Mouse (Mus musculus) liver, embryonic 14.5 days (tissue): ENCODE measurements around the gene Nr4a2. TPM values are rescaled to one million over a fixed set of nuclear protein-coding genes. Genes with fewer than 3 reads are reported as not detected.

Experiments
- ATAC-seq: fragments of 200-750 bp; cut with Nextera tagmentation; 2 replicates; pipeline ENCODE4 v1.8.0; 2017; ENCODE audit warnings: moderate number of reproducible peaks, mild to moderate bottlenecking, moderate library complexity; ENCODE audit not compliant: insufficient read depth
- DNase-seq, 3 experiments: peaks; one replicate each; pipeline ENCODE4 v3.0.0-alpha.2; 2012 to 2013; ENCODE audit warnings: low read depth in 3 of 3, low spot score in 3 of 3
- H3K27ac ChIP-seq: fragments of 300-500 bp; sonication (generic); 2 replicates; pipeline ENCODE4 v1.5.1; 2014; ENCODE audit warnings: moderate library complexity, mild to moderate bottlenecking, control low read depth, inconsistent platforms
- H3K27me3 ChIP-seq: fragments of 300-500 bp; sonication (generic); 2 replicates; pipeline ENCODE4 v1.6.1; 2014; ENCODE audit warnings: mild to moderate bottlenecking, low read length, moderate library complexity; ENCODE audit not compliant: control insufficient read depth, insufficient read depth
- H3K36me3 ChIP-seq: fragments of 300-500 bp; sonication (generic); replicated peaks from 2 replicates; pipeline ENCODE4 v1.6.1; 2014; ENCODE audit warnings: low read depth; ENCODE audit not compliant: control insufficient read depth, insufficient read depth
- H3K4me1 ChIP-seq, 2 experiments: fragments of 200-500 bp in 1 of 2; fragments of 300-500 bp in 1 of 2; sonication (generic) in 1 of 2; replicated peaks; 2 replicates each; pipeline ENCODE4 v1.6.1; 2012 to 2014; ENCODE audit warnings: antibody characterized with exemption in 1 of 2, inconsistent platforms in 1 of 2, low read length in 1 of 2; ENCODE audit not compliant: control insufficient read depth in 2 of 2, insufficient read depth in 2 of 2
- H3K4me2 ChIP-seq: fragments of 300-500 bp; sonication (generic); 2 replicates; pipeline ENCODE4 v1.6.1; 2014; ENCODE audit warnings: low read depth, mild to moderate bottlenecking, control low read depth, moderate library complexity
- H3K4me3 ChIP-seq, 2 experiments: fragments of 200-500 bp in 1 of 2; fragments of 300-500 bp in 1 of 2; sonication (generic) in 1 of 2; 2 replicates each; pipeline ENCODE4 v1.5.1; 2012 to 2014; ENCODE audit warnings: low read depth in 2 of 2, low read length in 2 of 2, mild to moderate bottlenecking in 2 of 2, control low read depth in 1 of 2, inconsistent platforms in 1 of 2, moderate library complexity in 1 of 2; ENCODE audit not compliant: insufficient read depth in 1 of 2
- H3K9ac ChIP-seq: fragments of 300-500 bp; sonication (generic); replicated peaks from 2 replicates; pipeline ENCODE4 v1.6.1; 2014; ENCODE audit warnings: mild to moderate bottlenecking, control low read depth, moderate library complexity
- H3K9me3 ChIP-seq: fragments of 300-500 bp; sonication (generic); 2 replicates; pipeline ENCODE4 v1.6.1; 2016; ENCODE audit warnings: low read length, mixed read lengths; ENCODE audit not compliant: control insufficient read depth
- CTCF ChIP-seq: IDR thresholded peaks from 2 replicates; pipeline ENCODE4 v1.5.1; 2016; ENCODE audit warnings: antibody characterized with exemption, low read depth, control low read depth
- EP300 ChIP-seq: IDR thresholded peaks from 2 replicates; pipeline ENCODE4 v1.6.1; 2016; ENCODE audit warnings: antibody characterized with exemption, low read depth
- WGBS: fragments of 180-500 bp; shearing (Covaris S2); extraction: QIAGEN DNeasy Blood & Tissue Kit; methylation state at CpG from one replicate; pipeline ENCODE4 v1.1.7; 2014; ENCODE audit not compliant: insufficient replicate concordance; 5-methylcytosine and 5-hydroxymethylcytosine counted together
- polyA plus RNA-seq, 2 experiments: library from polyadenylated mRNA; depleted of rRNA in 1 of 2; stranded (reverse) in 1 of 2; unstranded in 1 of 2; fragments of >200 nt; fragmentation: Nextera tagmentation in 1 of 2; extraction: Ambion mirVana in 1 of 2; gene quantifications; 2 replicates each; pipeline versions ENCODE4 v1.2.1 to v1.2.3; 2012 to 2014

Nr4a2 gene
- polyA plus RNA-seq, 2 experiments = 0.22 to 0.28 TPM

GRCm38 (mm10) chr2:57145646-57146421 is 22.0 kb upstream of the Nr4a2 start:
- DNase-seq = no peak
- ATAC-seq = no peak
- H3K4me2 ChIP-seq = no peak overlapping the region
- no peaks in the 10 kb centered on the region for H3K4me1 ChIP-seq
- WGBS = 70% methylated on average over 5 of the region's 5 CpGs
- TF ChIP-seq EP300 = no peak
- no peak for TF ChIP-seq CTCF
- no peak overlapping the region for H3K9ac ChIP-seq
- no peaks in the 10 kb centered on the region for H3K9me3 ChIP-seq
- H3K4me3 ChIP-seq = no peak overlapping the region
- H3K27me3 ChIP-seq = no peaks in the 10 kb centered on the region
- no peak overlapping the region for H3K27ac ChIP-seq
- H3K36me3 ChIP-seq = no peaks in the 10 kb centered on the region

GRCm38 (mm10) chr2:57138594-57138993 is 14.8 kb upstream of the Nr4a2 start:
- H3K27ac ChIP-seq = no peak overlapping the region
- H3K27me3 ChIP-seq = no peaks in the 10 kb centered on the region
- H3K4me1 ChIP-seq = no peaks in the 10 kb centered on the region
- no peak overlapping the region for H3K4me2 ChIP-seq
- H3K9ac ChIP-seq = no peak overlapping the region
- H3K4me3 ChIP-seq = no peak overlapping the region
- 64% methylated on average over 6 of the region's 6 CpGs for WGBS
- no peak for ATAC-seq
- H3K36me3 ChIP-seq = no peaks in the 10 kb centered on the region
- H3K9me3 ChIP-seq = no peaks in the 10 kb centered on the region
- no peak for DNase-seq
- TF ChIP-seq CTCF = no peak
- no peak for TF ChIP-seq EP300

GRCm38 (mm10) chr2:57127461-57127860 is 3.7 kb upstream of the Nr4a2 start:
- 53% methylated on average over 4 of the region's 4 CpGs for WGBS
- ATAC-seq = no peak
- no peak overlapping the region for H3K27ac ChIP-seq

GRCm38 (mm10) chr2:57125891-57126290 is 2.1 kb upstream of the Nr4a2 start:
- H3K4me1 ChIP-seq = peaks cover 4 to 11% of the 10 kb centered on the region in 2 experiments
- no peaks in the 10 kb centered on the region for H3K27me3 ChIP-seq
- TF ChIP-seq CTCF (no peak), EP300 (no peak)
- WGBS = 23% methylated on average over 6 of the region's 6 CpGs
- no peak overlapping the region for H3K9ac ChIP-seq
- ATAC-seq (no peak), DNase-seq (no peak)
- no peak overlapping the region for H3K27ac ChIP-seq
- no peaks in the 10 kb centered on the region for H3K36me3 ChIP-seq
- H3K4me2 ChIP-seq = peak overlapping the region; percentile 2; the same call in 1 of the 2 replicates
- H3K4me3 ChIP-seq = no peak overlapping the region
- H3K9me3 ChIP-seq = no peaks in the 10 kb centered on the region

More at GRCm38 (mm10) chr2:57127461-57127860, 3.7 kb upstream of the Nr4a2 start:
- Histone ChIP-seq H3K9ac (no peak overlapping the region), H3K27me3 (no peaks in the 10 kb centered on the region), H3K9me3 (no peaks in the 10 kb centered on the region), H3K4me2 (no peak overlapping the region), H3K4me1 (peaks cover 4 to 9% of the 10 kb centered on the region in 2 experiments), H3K4me3 (no peak overlapping the region), H3K36me3 (no peaks in the 10 kb centered on the region)
- TF ChIP-seq EP300 = no peak
- no peak for TF ChIP-seq CTCF
- DNase-seq = no peak
